Mouse (Mus musculus) neural tube, embryonic 13.5 days (tissue): Measurements from ENCODE around the gene Evi5. TPM values are rescaled to one million over a fixed set of nuclear protein-coding genes. Genes with fewer than 3 reads are reported as not detected.

Experiments
- ATAC-seq: fragments of 200-750 bp; cut with Nextera tagmentation; 2 replicates; pipeline ENCODE4 v1.8.0; 2017; ENCODE audit warnings: low read depth, mild to moderate bottlenecking, moderate TSS enrichment, moderate library complexity
- H3K27ac ChIP-seq: fragments of 300-500 bp; sonication (generic); replicated peaks from 2 replicates; pipeline ENCODE4 v1.5.1; 2015; ENCODE audit warnings: moderate library complexity, mild to moderate bottlenecking, inconsistent platforms
- H3K27me3 ChIP-seq: fragments of 300-500 bp; sonication (generic); 2 replicates; pipeline ENCODE4 v1.6.1; 2015; ENCODE audit warnings: mild to moderate bottlenecking, inconsistent platforms
- H3K36me3 ChIP-seq: fragments of 300-500 bp; sonication (generic); 2 replicates; pipeline ENCODE4 v1.6.1; 2015; ENCODE audit warnings: mild to moderate bottlenecking, inconsistent platforms
- H3K4me1 ChIP-seq: fragments of 300-500 bp; sonication (generic); replicated peaks from 2 replicates; pipeline ENCODE4 v1.6.1; 2015; ENCODE audit warnings: inconsistent platforms
- H3K4me2 ChIP-seq: fragments of 300-500 bp; sonication (generic); 2 replicates; pipeline ENCODE4 v1.6.1; 2015; ENCODE audit warnings: inconsistent platforms, mild to moderate bottlenecking, moderate library complexity
- H3K4me3 ChIP-seq: fragments of 300-500 bp; sonication (generic); 2 replicates; pipeline ENCODE4 v1.5.1; 2015; ENCODE audit warnings: mild to moderate bottlenecking, inconsistent platforms
- H3K9ac ChIP-seq: fragments of 300-500 bp; sonication (generic); 2 replicates; pipeline ENCODE4 v1.6.1; 2015; ENCODE audit warnings: moderate library complexity, mild to moderate bottlenecking, inconsistent platforms
- H3K9me3 ChIP-seq: fragments of 300-500 bp; sonication (generic); 2 replicates; pipeline ENCODE4 v1.6.1; 2016; ENCODE audit warnings: inconsistent platforms
- WGBS: fragments of 180-500 bp; shearing (Covaris S2); methylation state at CpG from one replicate; pipeline ENCODE4 v1.1.7; 2015; 5-methylcytosine and 5-hydroxymethylcytosine counted together
- polyA plus RNA-seq: library from polyadenylated mRNA; unstranded; fragments of >200 nt; fragmentation: Nextera tagmentation; extraction: Ambion mirVana; gene quantifications from 2 replicates; pipeline ENCODE4 v1.2.1, GENCODE M21; 2015

The Evi5 gene
- polyA plus RNA-seq, 1 experiment from 2014 or later, result 56.1 TPM

GRCm38 (mm10) chr5:107763674-107764073 lies 111.2 kb downstream of the Evi5 start:
- no peak for ATAC-seq
- Histone ChIP-seq H3K4me2 (no peak overlapping the region), H3K9me3 (peaks cover 5% of the 10 kb centered on the region; the same call in 1 of the 2 replicates)

GRCm38 (mm10) chr5:107759121-107759520 lies 115.8 kb downstream of the Evi5 start:
- H3K9ac ChIP-seq, result no peak overlapping the region
- no peaks in the 10 kb centered on the region for H3K9me3 ChIP-seq
- no peaks in the 10 kb centered on the region for H3K27me3 ChIP-seq
- no peak overlapping the region for H3K4me2 ChIP-seq
- H3K4me3 ChIP-seq, result no peak overlapping the region
- no peaks in the 10 kb centered on the region for H3K4me1 ChIP-seq
- ATAC-seq, result no peak
- WGBS, result 82% methylated on average over 5 of the region's 5 CpGs
- H3K27ac ChIP-seq, result no peak overlapping the region
- peaks cover 10% of the 10 kb centered on the region for H3K36me3 ChIP-seq

More at GRCm38 (mm10) chr5:107763674-107764073, 111.2 kb downstream of the Evi5 start:
- no peak overlapping the region for H3K4me3 ChIP-seq
- no peak overlapping the region for H3K27ac ChIP-seq
- H3K36me3 ChIP-seq, result peaks cover 12% of the 10 kb centered on the region; the same call in 1 of the 2 replicates
- H3K9ac ChIP-seq, result no peak overlapping the region
- no peaks in the 10 kb centered on the region for H3K27me3 ChIP-seq
- H3K4me1 ChIP-seq, result no peaks in the 10 kb centered on the region

- Histone ChIP-seq H3K27me3 (no peaks in the 10 kb centered on the region), H3K4me1 (no peaks in the 10 kb centered on the region), H3K27ac (no peak overlapping the region), H3K4me2 (no peak overlapping the region), H3K4me3 (no peak overlapping the region), H3K9ac (no peak overlapping the region), H3K36me3 (peaks cover 10% of the 10 kb centered on the region), H3K9me3 (no peaks in the 10 kb centered on the region)
- 69% methylated on average over 2 of the region's 2 CpGs for WGBS
- ATAC-seq, result no peak
Observed at GRCm38 (mm10) chr5:107756072-107756471, 118.8 kb downstream of the Evi5 start.

GRCm38 (mm10) chr5:107754740-107755139 lies 120.2 kb downstream of the Evi5 start:
- WGBS, result 90% methylated on average over 1 of the region's 1 CpGs
- no peak for ATAC-seq
- Histone ChIP-seq H3K36me3 (peaks cover 10% of the 10 kb centered on the region), H3K27ac (no peak overlapping the region), H3K9ac (no peak overlapping the region), H3K9me3 (no peaks in the 10 kb centered on the region), H3K27me3 (no peaks in the 10 kb centered on the region), H3K4me1 (no peaks in the 10 kb centered on the region), H3K4me3 (no peak overlapping the region), H3K4me2 (no peak overlapping the region)

GRCm38 (mm10) chr5:107753656-107754055 lies 121.3 kb downstream of the Evi5 start:
- Histone ChIP-seq H3K4me1 (no peaks in the 10 kb centered on the region), H3K36me3 (peaks cover 6% of the 10 kb centered on the region), H3K27ac (no peak overlapping the region), H3K4me3 (no peak overlapping the region), H3K4me2 (no peak overlapping the region), H3K9me3 (no peaks in the 10 kb centered on the region), H3K9ac (no peak overlapping the region), H3K27me3 (no peaks in the 10 kb centered on the region)
- no peak for ATAC-seq
- WGBS, result 94% methylated on average over 7 of the region's 7 CpGs

- Histone ChIP-seq H3K4me3 (no peak overlapping the region), H3K27me3 (no peaks in the 10 kb centered on the region), H3K36me3 (no peaks in the 10 kb centered on the region), H3K9ac (no peak overlapping the region), H3K27ac (no peak overlapping the region; the same call in 1 of the 2 replicates), H3K9me3 (no peaks in the 10 kb centered on the region), H3K4me1 (no peaks in the 10 kb centered on the region), H3K4me2 (no peak overlapping the region)
- WGBS, result 67% methylated on average over 9 of the region's 9 CpGs
- ATAC-seq, result no peak
Observed at GRCm38 (mm10) chr5:107749229-107749916, 125.5 kb downstream of the Evi5 start.

- Histone ChIP-seq H3K9me3 (no peaks in the 10 kb centered on the region), H3K9ac (no peak overlapping the region), H3K4me2 (no peak overlapping the region), H3K36me3 (no peaks in the 10 kb centered on the region), H3K27ac (no peak overlapping the region), H3K4me3 (no peak overlapping the region), H3K27me3 (0 out of 2 replicates have a peak, but pooled peaks cover 6% of the 10 kb centered on the region), H3K4me1 (no peaks in the 10 kb centered on the region)
- WGBS, result 96% methylated on average over 5 of the region's 5 CpGs
- no peak for ATAC-seq
Observed at GRCm38 (mm10) chr5:107739023-107739422, 135.9 kb downstream of the Evi5 start.

- Histone ChIP-seq H3K4me3 (no peak overlapping the region), H3K36me3 (no peaks in the 10 kb centered on the region), H3K27me3 (0 out of 2 replicates have a peak, but pooled peaks cover 6% of the 10 kb centered on the region), H3K27ac (no peak overlapping the region), H3K4me1 (no peaks in the 10 kb centered on the region), H3K9me3 (no peaks in the 10 kb centered on the region), H3K4me2 (no peak overlapping the region), H3K9ac (no peak overlapping the region)
- no peak for ATAC-seq
- WGBS, result 86% methylated on average over 3 of the region's 3 CpGs
Observed at GRCm38 (mm10) chr5:107738296-107738695, 136.6 kb downstream of the Evi5 start.

- Histone ChIP-seq H3K4me2 (no peak overlapping the region), H3K9ac (no peak overlapping the region), H3K36me3 (no peaks in the 10 kb centered on the region), H3K4me1 (no peaks in the 10 kb centered on the region), H3K27ac (no peak overlapping the region), H3K27me3 (peaks cover 20% of the 10 kb centered on the region), H3K9me3 (no peaks in the 10 kb centered on the region), H3K4me3 (no peak overlapping the region)
- 85% methylated on average over 5 of the region's 5 CpGs for WGBS
- no peak for ATAC-seq
Observed at GRCm38 (mm10) chr5:107736171-107736570, 138.7 kb downstream of the Evi5 start.

GRCm38 (mm10) chr5:107731844-107732243 lies 143.1 kb downstream of the Evi5 start:
- ATAC-seq, result no peak
- Histone ChIP-seq H3K4me3 (no peak overlapping the region), H3K4me1 (peaks cover under 1% of the 10 kb centered on the region; the same call in 1 of the 2 replicates), H3K4me2 (no peak overlapping the region), H3K9ac (no peak overlapping the region), H3K27me3 (peaks cover 61% of the 10 kb centered on the region), H3K36me3 (no peaks in the 10 kb centered on the region), H3K27ac (no peak overlapping the region), H3K9me3 (no peaks in the 10 kb centered on the region)
- WGBS, result 29% methylated on average over 2 of the region's 2 CpGs

- Histone ChIP-seq H3K36me3 (no peaks in the 10 kb centered on the region), H3K27me3 (peaks cover 65% of the 10 kb centered on the region), H3K9ac (no peak overlapping the region), H3K4me1 (peaks cover 5% of the 10 kb centered on the region), H3K9me3 (no peaks in the 10 kb centered on the region), H3K4me3 (no peak overlapping the region), H3K4me2 (no peak overlapping the region), H3K27ac (no peak overlapping the region)
- no peak for ATAC-seq
- WGBS, result 54% methylated on average over 3 of the region's 3 CpGs
Observed at GRCm38 (mm10) chr5:107731408-107731807, 143.5 kb downstream of the Evi5 start.

GRCm38 (mm10) chr5:107727007-107727402 lies 147.9 kb downstream of the Evi5 start:
- no peak for ATAC-seq
- peaks cover 39% of the 10 kb centered on the region for H3K4me1 ChIP-seq
- no peaks in the 10 kb centered on the region for H3K36me3 ChIP-seq
- peak overlapping the region; percentile 42 for H3K4me2 ChIP-seq
- H3K27me3 ChIP-seq, result peaks cover 97% of the 10 kb centered on the region
- no peak overlapping the region for H3K27ac ChIP-seq
- H3K9me3 ChIP-seq, result no peaks in the 10 kb centered on the region
- no peak overlapping the region for H3K4me3 ChIP-seq
- no peak overlapping the region for H3K9ac ChIP-seq
- 16% methylated on average over 12 of the region's 12 CpGs for WGBS
